9 mouse cellular contexts compared by ENCODE assay signal in the genomic region with DNA sequence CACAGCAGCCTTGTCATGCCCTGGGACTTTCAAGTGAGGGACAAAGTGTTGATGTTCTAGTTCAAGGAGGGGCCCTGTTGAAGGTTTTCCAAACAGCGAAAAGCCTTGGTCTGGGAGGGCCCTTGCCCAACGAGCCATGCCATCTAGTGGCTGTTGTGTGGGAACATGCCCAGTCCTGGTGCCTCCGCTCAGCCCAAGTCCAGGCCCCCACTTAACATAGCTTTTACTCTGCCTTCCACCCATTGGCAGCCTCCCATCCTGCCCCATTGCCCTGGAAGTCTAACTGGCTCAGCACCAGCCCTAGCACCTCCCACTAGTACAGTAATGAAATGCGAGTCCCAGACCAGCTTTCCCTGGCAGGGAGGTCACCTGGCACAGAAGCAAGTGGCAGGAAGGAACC. TPM values are rescaled to one million over a fixed set of nuclear protein-coding genes. Genes with fewer than 3 reads are reported as not detected.
DNase-seq lines count a peak whose midpoint lies in the region; ATAC-seq lines count a peak whose summit lies in the region.
"Had no signal": no experiment of that assay in that cellular context is flagged by ENCODE, and none has a peak within 500 bp of the region (broad histone marks: within the 10 kb centered on the region; RNA-seq: fewer than 3 reads in every experiment).

No protein-coding gene starts in this region.

- ATAC-seq in liver, embryonic 12.5 days: no peak
- peak; percentile 62 for ATAC-seq in forebrain, embryonic 16.5 days

- H3K9ac ChIP-seq in liver, embryonic 12.5 days: no peak overlapping the region
- no peak overlapping the region for H3K9ac ChIP-seq in forebrain, embryonic 16.5 days (replicated peaks; ENCODE audit: low read depth, low read length)

- 29% methylated on average over 4 of the region's 4 CpGs for WGBS in liver, embryonic 12.5 days (ENCODE audit: insufficient replicate concordance)
- 22% methylated on average over 4 of the region's 4 CpGs for WGBS in forebrain, embryonic 16.5 days

- intact Hi-C loops in heart, postnatal 25 days (cut with DNase I): loop anchor here (1.0 kb wide), 1 partner anchor 58 kb away; no protein-coding TSS in a partner anchor

- no peak overlapping the region for H3K4me2 ChIP-seq in liver, embryonic 12.5 days
- H3K4me2 ChIP-seq in forebrain, embryonic 16.5 days (ENCODE audit: low read length): no peak overlapping the region

- no peaks in the 10 kb centered on the region for H3K27me3 ChIP-seq in liver, embryonic 12.5 days (replicated peaks)
- H3K27me3 ChIP-seq in forebrain, embryonic 16.5 days (replicated peaks; ENCODE audit: control insufficient read depth, insufficient read depth, low read length): no peaks in the 10 kb centered on the region

- H3K27ac ChIP-seq in liver, embryonic 12.5 days: no peak overlapping the region
- H3K27ac ChIP-seq in forebrain, embryonic 16.5 days (ENCODE audit: low read length): no peak overlapping the region
- H3K27ac ChIP-seq: macrophage had no signal

- no peak overlapping the region for H3K4me3 ChIP-seq in liver, embryonic 12.5 days
- H3K4me3 ChIP-seq in forebrain, embryonic 16.5 days (replicated peaks; ENCODE audit: low read length): no peak overlapping the region

- peaks cover 19% of the 10 kb centered on the region for H3K4me1 ChIP-seq in liver, embryonic 12.5 days
- peaks cover 8% of the 10 kb centered on the region for H3K4me1 ChIP-seq in forebrain, embryonic 16.5 days (replicated peaks; ENCODE audit: control insufficient read depth, insufficient read depth, low read length)

- no peaks in the 10 kb centered on the region for H3K9me3 ChIP-seq in liver, embryonic 12.5 days (replicated peaks)
- no peaks in the 10 kb centered on the region for H3K9me3 ChIP-seq in forebrain, embryonic 16.5 days (ENCODE audit: control insufficient read depth, low read length)

- H3K36me3 ChIP-seq in liver, embryonic 12.5 days: no peaks in the 10 kb centered on the region
- no peaks in the 10 kb centered on the region for H3K36me3 ChIP-seq in forebrain, embryonic 16.5 days (ENCODE audit: control insufficient read depth, insufficient read depth)

- peak; percentile 19 for DNase-seq in liver
- DNase-seq in adrenal gland, adult 2 months: peak; percentile 94
- DNase-seq in heart, postnatal 25 days (ENCODE audit: low spot score): peak; percentile 57
- DNase-seq in layer of hippocampus, postnatal 14 days (ENCODE audit: low spot score in 2 of 2): peak; percentile 46 to 74
- peak; percentile 48 for DNase-seq in retina, embryonic 14.5 days (ENCODE audit: low spot score)
- DNase-seq in thymus, postnatal 0 days (ENCODE audit: low spot score): no peak

RNA-seq across cellular contexts. Expression of gene Rft1, which starts 3.2 kb away (rescaled TPM):
- polyA plus RNA-seq in liver, embryonic 12.5 days (2016; fragmentation: Nextera tagmentation; extraction: Ambion mirVana): 5.9 and 6.5 TPM in 2 replicates
- 10 to 100 TPM; 24.7 to 25.4 TPM for total RNA-seq in adrenal gland, adult 2 months (2021)
- 16.3 and 17.1 TPM in 2 replicates for polyA plus RNA-seq in adrenal gland, adult 2 months (2012; rRNA removed)
- polyA plus RNA-seq in forebrain, embryonic 16.5 days (2015; fragmentation: Nextera tagmentation; extraction: Ambion mirVana): 7.2 and 8.5 TPM in 2 replicates
- 1 to 10 TPM; 6.8 to 7.9 TPM for total RNA-seq in heart, postnatal 25 days (2021)
- total RNA-seq in layer of hippocampus, postnatal 14 days (2021): 10 to 100 TPM; 11.0 to 11.7 TPM
- polyA plus RNA-seq in thymus, postnatal 0 days (2015; fragmentation: Nextera tagmentation; extraction: Ambion mirVana): 10.5 and 12.0 TPM in 2 replicates

RNA-seq across cellular contexts. Expression of gene Prkcd, which starts 25.0 kb away (rescaled TPM):
- 22.9 and 23.1 TPM in 2 replicates for polyA plus RNA-seq in liver, embryonic 12.5 days (2016; fragmentation: Nextera tagmentation; extraction: Ambion mirVana)
- 100 to 1,000 TPM in 1 of 2 experiments, 10 to 100 TPM in 1; 83.4 to 367 TPM for total RNA-seq in adrenal gland, adult 2 months (2021)
- 266 and 407 TPM in 2 replicates for polyA plus RNA-seq in adrenal gland, adult 2 months (2012; rRNA removed)
- 27.9 and 34.6 TPM in 2 replicates for polyA plus RNA-seq in forebrain, embryonic 16.5 days (2015; fragmentation: Nextera tagmentation; extraction: Ambion mirVana)
- 10 to 100 TPM; 11.4 to 13.4 TPM for total RNA-seq in heart, postnatal 25 days (2021)
- 10 to 100 TPM; 51.0 to 55.9 TPM for total RNA-seq in layer of hippocampus, postnatal 14 days (2021)
- 57.4 and 63.7 TPM in 2 replicates for polyA plus RNA-seq in thymus, postnatal 0 days (2015; fragmentation: Nextera tagmentation; extraction: Ambion mirVana)
